Mouse (Mus musculus): ENCODE data around the gene Plekha5.

- TF ChIP-seq CTCF (IDR thresholded peaks at IDR 0.05; ENCODE audit: low read depth, low read length) (no peak), POLR2AphosphoS5 (IDR thresholded peaks at IDR 0.05; ENCODE audit: insufficient replicate concordance, low read depth, low read length) (no peak), TAL1 (conservative IDR thresholded peaks at IDR 0.05; ENCODE audit: low read depth, low read length) (no peak), GATA1 (IDR thresholded peaks at IDR 0.05; ENCODE audit: borderline replicate concordance, low read length) (no peak), GATA2 (IDR thresholded peaks at IDR 0.05; ENCODE audit: borderline replicate concordance, low read depth, low read length) (no peak)
These were observed 162.9 kb downstream of the Plekha5 start for GRCm38 (mm10) chr6:140586714-140587259.

All from G1E (cell line).